In the genomic region with DNA sequence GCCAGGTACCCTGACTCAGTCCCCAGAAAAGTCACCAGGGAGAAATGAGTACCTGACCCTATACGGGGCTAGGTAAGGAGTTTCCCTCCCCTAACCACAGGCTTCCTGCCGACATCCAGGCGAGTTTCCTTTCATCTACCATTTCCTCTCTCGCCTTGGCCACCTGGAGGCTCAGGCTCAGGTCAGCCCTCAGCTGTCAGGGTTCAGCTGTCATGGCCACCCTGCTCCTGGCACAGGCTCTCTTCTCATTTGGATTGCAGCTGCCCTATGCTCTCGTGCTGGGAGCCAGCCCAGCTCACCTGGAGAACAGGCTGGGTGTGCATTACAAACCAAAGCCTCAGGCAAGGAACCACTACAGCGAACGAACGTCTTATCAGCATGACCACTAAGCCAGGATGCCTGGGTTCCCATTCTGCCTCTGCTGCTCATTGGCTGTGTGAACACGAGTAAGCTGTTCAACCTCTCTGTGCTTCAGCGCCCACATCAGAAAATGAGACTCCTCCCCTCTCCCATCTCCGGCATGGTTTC, we compare ENCODE assay signal across 17 mouse cellular contexts. TPM values are rescaled to one million over a fixed set of nuclear protein-coding genes. Genes with fewer than 3 reads are reported as not detected.
DNase-seq lines count a peak whose midpoint lies in the region; ATAC-seq and TF ChIP-seq lines count a peak whose summit lies in the region.
"Had no signal": no experiment of that assay in that cellular context is flagged by ENCODE, and none has a peak within 500 bp of the region (broad histone marks: within the 10 kb centered on the region; RNA-seq: fewer than 3 reads in every experiment).

No protein-coding gene starts in this region.

- H3K27ac ChIP-seq in spleen, adult 2 months (ENCODE audit: insufficient read depth, low read length), result peak overlapping the region; percentile 83
- H3K27ac ChIP-seq in embryonic facial prominence, embryonic 10.5 days (replicated peaks), result no peak overlapping the region
- H3K27ac ChIP-seq in forebrain, embryonic 14.5 days (ENCODE audit: low read depth, low read length), result no peak overlapping the region
- H3K27ac ChIP-seq: heart, embryonic 15.5 days; lung, embryonic 15.5 days had no signal

- TF ChIP-seq CTCF in spleen, adult 2 months (IDR thresholded peaks at IDR 0.05; ENCODE audit: extremely low read depth, insufficient read depth, insufficient read length, insufficient replicate concordance), result no peak

- H3K4me1 ChIP-seq in spleen, adult 2 months (ENCODE audit: control insufficient read depth, insufficient read depth, insufficient read length), result peaks cover 42% of the 10 kb centered on the region; the same call in 1 of the 2 replicates
- peaks cover 60% of the 10 kb centered on the region for H3K4me1 ChIP-seq in embryonic facial prominence, embryonic 10.5 days
- H3K4me1 ChIP-seq in forebrain, embryonic 14.5 days (ENCODE audit: control insufficient read depth, insufficient read depth, low read length), result no peaks in the 10 kb centered on the region

- H3K27me3 ChIP-seq in spleen, adult 2 months (ENCODE audit: control insufficient read depth, insufficient read depth, low read length), result no peaks in the 10 kb centered on the region
- H3K27me3 ChIP-seq in myocyte (ENCODE audit: control insufficient read depth, insufficient read depth, insufficient read length), result no peaks in the 10 kb centered on the region
- peaks cover 38% of the 10 kb centered on the region; the same call in 1 of the 2 replicates for H3K27me3 ChIP-seq in embryonic facial prominence, embryonic 10.5 days (replicated peaks; ENCODE audit: low read depth, poor library complexity, severe bottlenecking)
- no peaks in the 10 kb centered on the region for H3K27me3 ChIP-seq in forebrain, embryonic 14.5 days (replicated peaks; ENCODE audit: control insufficient read depth, insufficient read depth, low read length)
- H3K27me3 ChIP-seq: lung, embryonic 15.5 days had no signal

- no peak for TF ChIP-seq POLR2A in spleen, adult 2 months (IDR thresholded peaks at IDR 0.05; ENCODE audit: low read depth, low read length)
- TF ChIP-seq POLR2A in myocyte (IDR thresholded peaks at IDR 0.05; ENCODE audit: insufficient read length, low read depth), result peak; percentile 20

- H3K9ac ChIP-seq in forebrain, embryonic 14.5 days (ENCODE audit: low read length), result no peak overlapping the region
- H3K9ac ChIP-seq: heart, embryonic 15.5 days; hindbrain, embryonic 12.5 days; lung, embryonic 15.5 days had no signal

- ATAC-seq in forebrain, embryonic 14.5 days, result no peak

- peaks cover 7% of the 10 kb centered on the region for H3K36me3 ChIP-seq in spleen, adult 2 months (ENCODE audit: control insufficient read depth, insufficient read depth, low read length)
- peaks cover 27% of the 10 kb centered on the region for H3K36me3 ChIP-seq in myocyte (ENCODE audit: control insufficient read depth, insufficient read depth)
- H3K36me3 ChIP-seq in embryonic facial prominence, embryonic 10.5 days (replicated peaks), result no peaks in the 10 kb centered on the region
- no peaks in the 10 kb centered on the region for H3K36me3 ChIP-seq in forebrain, embryonic 14.5 days (ENCODE audit: control insufficient read depth, insufficient read depth, low read length)
- H3K36me3 ChIP-seq: heart, embryonic 15.5 days; hindbrain, embryonic 12.5 days; lung, embryonic 15.5 days had no signal

- H3K9me3 ChIP-seq in embryonic facial prominence, embryonic 10.5 days, result no peaks in the 10 kb centered on the region
- no peaks in the 10 kb centered on the region for H3K9me3 ChIP-seq in forebrain, embryonic 14.5 days (replicated peaks; ENCODE audit: control insufficient read depth, low read length)
- H3K9me3 ChIP-seq: heart, embryonic 15.5 days; hindbrain, embryonic 12.5 days; lung, embryonic 15.5 days; megakaryocyte, embryonic 14.5 days had no signal

- DNase-seq in spleen, adult 2 months (ENCODE audit: low read depth in 1 of 2, low spot score in 2 of 2), result peak in 1 of 2 experiments; percentile 44
- no peak for DNase-seq in spleen, postnatal 14 days (ENCODE audit: low spot score in 2 of 2)
- peak; percentile 51 for DNase-seq in MEL-GATA-1-ER (ENCODE audit: extremely low read depth, low read depth)
- peak; percentile 43 to 61 for DNase-seq in thymus, postnatal 36 days
- DNase-seq in embryonic facial prominence, embryonic 10.5 days (ENCODE audit: low spot score), result no peak
- DNase-seq in forebrain, embryonic 14.5 days (ENCODE audit: low spot score), result no peak
- DNase-seq in heart, adult 8-10 months (ENCODE audit: low spot score), result no peak
- DNase-seq: adrenal gland, postnatal 25 days; cerebellum, postnatal 14 days; gastrocnemius, postnatal 36 days; layer of hippocampus, adult 9-11 months; right cerebral cortex, postnatal 4 days had no signal

- no peaks in the 10 kb centered on the region for H3K79me2 ChIP-seq in myocyte (ENCODE audit: control insufficient read depth, insufficient read depth)

- no peak overlapping the region for H3ac ChIP-seq in myocyte (ENCODE audit: control insufficient read depth, insufficient read length)

- WGBS in spleen, adult 2 months, result 11% methylated on average over 11 of the region's 11 CpGs
- 57% methylated on average over 11 of the region's 11 CpGs for WGBS in embryonic facial prominence, embryonic 10.5 days
- 66% methylated on average over 11 of the region's 11 CpGs for WGBS in forebrain, embryonic 14.5 days

- no peak overlapping the region for H3K4me3 ChIP-seq in spleen, adult 2 months (ENCODE audit: extremely low read depth, insufficient read depth, insufficient read length)
- H3K4me3 ChIP-seq in myocyte, result no peak overlapping the region
- no peak overlapping the region for H3K4me3 ChIP-seq in embryonic facial prominence, embryonic 10.5 days
- H3K4me3 ChIP-seq in forebrain, embryonic 14.5 days (ENCODE audit: low read depth, low read length), result no peak overlapping the region
- H3K4me3 ChIP-seq: heart, embryonic 15.5 days; hindbrain, embryonic 12.5 days; lung, embryonic 15.5 days; megakaryocyte, embryonic 14.5 days had no signal

- H3K4me2 ChIP-seq in myocyte (ENCODE audit: low read depth), result no peak overlapping the region
- H3K4me2 ChIP-seq in forebrain, embryonic 14.5 days (ENCODE audit: low read length), result no peak overlapping the region
- H3K4me2 ChIP-seq: heart, embryonic 15.5 days; hindbrain, embryonic 12.5 days; lung, embryonic 15.5 days had no signal

TF ChIP-seq in myocyte, 11 proteins besides CTCF, POLR2A, EP300 and RAD21:
- TF ChIP-seq MYOD1 (IDR thresholded peaks at IDR 0.05; ENCODE audit: control insufficient read depth in 1 of 3, insufficient read length in 2 of 3, low read depth in 2 of 3) (peak in 2 of 3 experiments; percentile 68 to 82), SRF (IDR thresholded peaks at IDR 0.05; ENCODE audit: control insufficient read depth, insufficient read length, low read depth) (no peak), TCF3 (IDR thresholded peaks at IDR 0.05; ENCODE audit: insufficient read length, low read depth) (peak; percentile 79), MYOG (IDR thresholded peaks at IDR 0.05; ENCODE audit: control insufficient read depth in 1 of 3, insufficient read depth in 1 of 3, insufficient read length in 2 of 3, low read depth in 2 of 3) (peak in 2 of 3 experiments; percentile 79 to 93), USF1 (IDR thresholded peaks at IDR 0.05; ENCODE audit: low read depth) (no peak), CEBPB (IDR thresholded peaks at IDR 0.05; ENCODE audit: insufficient read depth, poor library complexity, severe bottlenecking) (no peak), TCF12 (IDR thresholded peaks at IDR 0.05; ENCODE audit: insufficient read depth, poor library complexity, severe bottlenecking) (peak; percentile 50), POLR2AphosphoS2 (IDR thresholded peaks at IDR 0.05; ENCODE audit: insufficient read length, low read depth) (no peak)

RNA-seq across cellular contexts. Expression of gene Cd82, which starts 34.9 kb away (rescaled TPM):
- 205 and 209 TPM in 2 replicates for polyA plus RNA-seq in spleen, adult 2 months (2012; rRNA removed)
- polyA plus RNA-seq in myocyte (2012; fragmentation: generic; extraction: Trizol), result 411 TPM
- polyA plus RNA-seq in embryonic facial prominence, embryonic 10.5 days (2016; fragmentation: Nextera tagmentation; extraction: Ambion mirVana), result 5.2 and 7.3 TPM in 2 replicates
- 16.8 and 18.6 TPM in 2 replicates for polyA plus RNA-seq in forebrain, embryonic 14.5 days (2014; fragmentation: Nextera tagmentation; extraction: Ambion mirVana)
- total RNA-seq in heart, adult 8-10 months (2022), result 10 to 100 TPM; 15.6 to 24.4 (median 17.1) TPM

Comparison
In these comparisons a context has a peak if more than half of its experiments do, and no peak if none do; other contexts are left out.
1. DNase-seq: peak in MEL-GATA-1-ER (single experiment) and thymus, postnatal 36 days (2 of 2); none in spleen, postnatal 14 days (0 of 2), embryonic facial prominence, embryonic 10.5 days (single experiment), forebrain, embryonic 14.5 days (single experiment) and heart, adult 8-10 months (single experiment).
2. RNA of gene Cd82, which starts 34.9 kb away (polyA plus RNA-seq): 411 TPM in myocyte (single experiment) and 205 to 209 TPM in spleen, adult 2 months; 16.8 to 18.6 TPM in forebrain, embryonic 14.5 days and 5.2 to 7.3 TPM in embryonic facial prominence, embryonic 10.5 days; every median in the first group is over 10 times any median in the second.